Mouse (Mus musculus) urinary bladder, postnatal 4 days (tissue): ENCODE data around the gene Rora.
A peak's percentile ranks its signal among the peaks of the same experiment; 100 is the strongest.

ENCODE experiments used
- DNase-seq, 2 experiments: peaks; one replicate each; pipeline ENCODE4 v3.0.0; 2021 to 2022; ENCODE audit warnings: low spot score in 2 of 2

The Rora gene

DNA sequence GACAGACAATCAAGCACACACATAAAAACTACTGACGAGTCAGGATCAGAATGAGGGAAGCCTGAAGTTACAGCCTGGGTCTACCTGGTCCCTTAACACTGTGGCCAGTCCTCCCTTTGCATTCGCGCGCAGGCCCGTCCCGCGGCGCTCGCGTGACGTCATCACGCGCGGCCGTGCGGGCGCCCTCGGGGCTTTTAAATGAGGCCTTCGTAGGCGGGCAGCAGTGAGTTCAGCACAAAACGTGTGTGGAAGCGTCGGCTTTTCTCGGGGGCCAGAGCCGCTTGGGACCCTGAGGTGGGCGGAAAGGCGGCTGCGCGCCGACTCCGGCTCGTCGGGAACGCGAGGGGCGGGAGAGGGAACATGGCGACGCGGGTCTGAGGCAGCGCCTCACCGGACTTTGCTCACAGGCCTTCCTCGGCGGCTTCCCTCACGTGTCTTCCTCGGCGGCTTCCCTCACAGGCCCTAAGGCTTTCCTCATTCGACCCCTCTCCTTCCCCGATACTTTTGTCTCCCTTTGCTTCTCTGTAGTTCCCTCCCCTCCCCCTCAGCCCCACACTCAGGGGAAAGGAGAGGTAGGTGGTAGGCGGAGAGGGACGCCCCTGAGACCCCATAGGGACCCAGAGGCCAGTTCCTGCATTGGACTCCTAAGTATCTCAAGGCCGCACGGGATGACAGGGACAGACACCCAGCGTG, 744.3 kb downstream of the Rora start, which contains the start of gene Ice2:
Gene Ice2, plus strand, starts transcription at position 147 of the 693 bp plus-strand sequence.
- DNase-seq: peak; percentile 69 to 72

DNA sequence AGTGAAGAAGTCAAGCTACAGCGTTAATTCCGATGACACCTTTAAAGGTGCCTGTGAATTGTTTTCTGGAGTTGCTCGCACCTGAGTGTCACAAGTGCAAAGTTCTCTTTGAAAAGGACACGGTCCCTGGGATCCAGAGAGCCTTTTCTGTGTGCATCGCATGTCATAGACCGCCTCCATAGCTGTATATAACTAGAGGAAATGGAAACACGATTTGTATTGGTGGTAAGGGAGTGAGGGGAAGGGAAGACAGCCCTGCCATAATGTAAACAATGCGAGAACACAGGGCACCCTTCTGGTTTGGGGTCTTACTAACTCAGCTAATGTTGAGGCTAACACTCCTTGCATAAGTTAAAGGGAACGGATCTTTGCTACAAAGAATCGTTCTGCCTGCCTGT, 744.9 kb downstream of the Rora start:
- DNase-seq: no peak

DNA sequence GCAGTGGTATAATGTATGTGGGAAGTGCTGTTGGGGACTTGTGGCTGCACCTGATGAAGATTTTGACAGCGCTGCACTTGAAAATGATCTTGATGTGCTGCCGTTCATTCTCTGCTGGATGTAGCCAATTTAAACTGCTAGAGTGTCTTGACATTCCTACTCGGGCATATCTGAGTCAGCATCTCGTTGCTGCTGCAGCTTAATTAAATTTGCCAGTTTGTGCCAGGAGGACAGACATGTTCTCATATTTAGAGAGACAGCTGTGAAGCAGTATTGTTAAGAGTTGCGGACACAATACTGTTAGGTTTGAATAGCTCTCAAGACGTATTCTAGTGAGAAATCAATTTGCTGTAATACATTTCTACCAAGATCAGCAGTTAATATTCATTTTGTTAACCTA, 751.1 kb downstream of the Rora start:
- DNase-seq: no peak

DNA sequence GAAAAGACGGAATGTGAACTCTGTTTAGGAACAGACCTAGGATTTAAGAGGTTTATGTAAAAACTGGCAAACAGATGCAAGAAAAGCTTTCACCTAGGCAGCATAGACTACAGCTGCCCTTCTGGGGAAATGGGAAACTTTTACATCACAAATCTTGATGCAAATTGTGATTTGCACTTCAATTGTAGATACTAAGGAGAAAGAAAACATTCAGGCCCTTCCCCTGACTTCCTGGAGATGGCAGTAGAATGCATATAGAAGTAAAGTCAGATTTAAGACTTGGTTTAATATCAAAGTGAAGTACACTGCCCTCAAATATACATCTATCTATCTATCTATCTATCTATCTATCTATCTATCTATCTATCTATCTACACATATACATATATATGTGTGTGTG, 765.9 kb downstream of the Rora start:
- DNase-seq: no peak

DNA sequence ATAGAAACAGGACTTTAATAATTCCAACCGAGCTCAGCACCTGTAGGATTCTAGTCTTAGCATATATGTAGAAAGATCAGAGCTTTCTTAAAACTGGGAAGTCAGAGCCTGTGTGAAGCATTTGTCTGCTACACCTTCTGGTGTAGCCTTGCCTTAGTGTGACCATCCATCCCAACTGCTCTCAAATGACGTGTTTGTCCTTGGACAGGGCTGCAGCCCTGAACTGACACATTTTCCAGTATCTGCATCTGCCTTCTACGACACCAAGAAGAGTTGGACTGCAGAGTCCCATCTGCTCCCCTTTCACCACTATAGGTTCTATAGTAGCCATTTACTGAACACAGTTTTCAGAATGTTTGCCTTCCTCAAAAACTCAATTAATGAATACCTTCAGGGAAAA, 776.9 kb downstream of the Rora start:
- no peak for DNase-seq

DNA sequence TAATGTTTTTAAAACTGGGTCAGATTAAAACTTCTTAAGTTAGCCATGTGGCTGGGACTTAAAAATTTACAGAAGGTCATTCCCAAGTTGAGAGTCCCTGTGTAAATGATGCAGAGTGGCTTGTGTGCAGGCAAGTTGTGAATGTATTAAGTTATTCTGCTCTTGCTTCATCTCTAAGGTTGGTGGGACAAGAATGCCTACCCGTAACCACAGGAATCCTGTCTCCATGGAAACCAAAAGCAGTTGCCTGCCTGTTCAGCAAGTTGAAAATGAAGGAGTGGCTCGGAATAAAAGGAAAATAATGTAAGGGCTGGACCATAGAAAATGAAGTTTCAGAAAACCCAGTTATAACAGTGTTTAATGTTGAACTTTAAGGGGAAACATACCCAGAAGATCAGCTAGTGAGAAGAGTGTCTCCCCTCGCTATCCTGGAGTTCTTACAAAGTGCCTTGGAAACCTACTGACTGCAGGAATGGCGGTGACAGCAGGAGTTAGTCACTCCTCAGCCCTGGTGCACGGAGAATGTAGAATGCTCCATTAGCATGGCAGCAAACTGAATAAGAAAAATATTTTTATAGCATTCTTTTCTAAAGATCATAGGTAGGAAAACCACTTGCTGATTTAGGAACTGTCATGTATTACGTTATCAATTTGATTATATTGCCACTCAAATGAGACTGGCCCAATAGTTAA, 778.4 kb downstream of the Rora start:
- DNase-seq: no peak

DNA sequence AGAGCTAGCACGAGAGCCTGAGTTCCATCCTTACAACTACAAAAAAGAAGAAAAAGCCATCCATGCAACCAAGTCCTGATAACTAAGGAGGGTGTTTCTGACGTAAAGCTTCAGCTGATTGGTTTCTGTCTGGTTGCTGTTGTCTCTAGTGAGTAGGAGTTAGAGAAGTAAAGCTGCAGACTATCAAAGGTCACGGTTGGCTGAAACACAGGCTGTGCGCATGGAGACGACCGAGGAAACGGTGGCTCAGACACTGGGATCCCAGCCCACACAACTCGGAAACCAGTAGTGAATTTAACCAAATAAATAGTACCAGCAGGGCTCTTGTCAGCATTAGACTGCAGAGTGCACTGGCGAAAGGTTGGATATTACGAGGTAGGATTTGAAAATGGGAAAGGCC, 781.6 kb downstream of the Rora start:
- DNase-seq: no peak

DNA sequence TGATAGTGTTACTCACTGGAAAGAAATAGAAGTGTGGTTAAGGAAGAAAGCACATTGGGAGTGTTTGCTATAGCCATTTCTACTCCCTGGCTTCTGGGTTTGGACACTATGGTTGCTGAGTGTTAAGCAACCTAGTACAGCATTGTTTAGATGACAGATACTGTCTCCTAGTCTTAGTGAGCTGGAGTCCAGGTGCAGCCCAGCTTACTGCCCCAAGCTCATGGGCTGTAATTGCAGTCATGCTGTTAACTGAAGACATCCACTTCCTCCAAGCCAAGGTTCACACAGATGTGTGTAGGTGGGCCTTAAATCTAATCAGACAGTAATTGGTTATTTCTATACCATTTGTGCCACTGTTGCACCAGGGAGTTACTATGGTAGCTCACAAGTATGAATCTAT, 782.1 kb downstream of the Rora start:
- DNase-seq: no peak
